Comparison of ENCODE assay signal across 8 mouse cellular contexts in genomic region chr13:64161916-64162611, GRCm38 (mm10). TPM values are rescaled to one million over a fixed set of nuclear protein-coding genes. Genes with fewer than 3 reads are reported as not detected.
DNase-seq lines count a peak whose midpoint lies in the region; ATAC-seq lines count a peak whose summit lies in the region.

No protein-coding gene starts in this region.

- no peaks in the 10 kb centered on the region for H3K36me3 ChIP-seq in heart, embryonic 15.5 days
- no peaks in the 10 kb centered on the region for H3K36me3 ChIP-seq in liver, embryonic 13.5 days

- peak; percentile 95 for DNase-seq in heart, adult 11 months
- no peak for DNase-seq in heart, postnatal 14 days
- peak; percentile 45 to 50 for DNase-seq in thymus, postnatal 10 days (ENCODE audit: low spot score in 2 of 2)
- no peak for DNase-seq in thymus, postnatal 25 days
- no peak for DNase-seq in liver, embryonic 13.5 days
- peak; percentile 41 to 49 for DNase-seq in right cerebral cortex, postnatal 36 days (ENCODE audit: low spot score in 2 of 2)
- DNase-seq in urinary bladder, adult 18-20 months (ENCODE audit: low spot score in 2 of 2): no peak

- H3K4me2 ChIP-seq in heart, embryonic 15.5 days: peak overlapping the region; percentile 89
- H3K4me2 ChIP-seq in liver, embryonic 13.5 days: peak overlapping the region; percentile 100

- no peaks in the 10 kb centered on the region for H3K9me3 ChIP-seq in heart, embryonic 15.5 days (replicated peaks)
- H3K9me3 ChIP-seq in liver, embryonic 13.5 days (replicated peaks): no peaks in the 10 kb centered on the region

- under 1% methylated on average over 71 of the region's 71 CpGs for WGBS in heart, embryonic 15.5 days
- under 1% methylated on average over 71 of the region's 71 CpGs for WGBS in liver, embryonic 13.5 days (ENCODE audit: insufficient replicate concordance)

- peak overlapping the region; percentile 83 for H3K9ac ChIP-seq in heart, embryonic 15.5 days
- H3K9ac ChIP-seq in liver, embryonic 13.5 days: peak overlapping the region; percentile 89

- H3K4me1 ChIP-seq in heart, embryonic 15.5 days (replicated peaks): peaks cover 17% of the 10 kb centered on the region; the same call in 1 of the 2 replicates
- peaks cover 28% of the 10 kb centered on the region for H3K4me1 ChIP-seq in liver, embryonic 13.5 days (replicated peaks)

- peak; percentile 61 for ATAC-seq in heart, embryonic 15.5 days (replicated peaks; ENCODE audit: insufficient number of reproducible peaks, insufficient read depth, low FRiP score, low read depth)
- ATAC-seq in liver, embryonic 13.5 days (ENCODE audit: low read depth): peak; percentile 65

- no peaks in the 10 kb centered on the region for H3K27me3 ChIP-seq in heart, embryonic 15.5 days
- H3K27me3 ChIP-seq in liver, embryonic 13.5 days: peaks cover 30% of the 10 kb centered on the region

- peak overlapping the region; percentile 75 for H3K4me3 ChIP-seq in heart, embryonic 15.5 days
- H3K4me3 ChIP-seq in liver, embryonic 13.5 days (replicated peaks): peak overlapping the region; percentile 85

- peak overlapping the region; percentile 92 for H3K27ac ChIP-seq in heart, embryonic 15.5 days
- H3K27ac ChIP-seq in liver, embryonic 13.5 days: peak overlapping the region; percentile 79

- intact Hi-C loops in heart, postnatal 14 days (cut with DNase I): loop anchor here (5.0 kb wide), 2 partner anchors 150 to 730 kb away; partner anchors contain the start of gene Aaed1

RNA-seq across cellular contexts. Expression of gene Habp4, which starts 0.4 kb away (rescaled TPM):
- total RNA-seq in heart, postnatal 14 days (2021): 10 to 100 TPM; 42.5 to 43.5 TPM
- 49.1 and 55.9 TPM in 2 replicates for polyA plus RNA-seq in heart, embryonic 15.5 days (2015; fragmentation: Nextera tagmentation; extraction: Ambion mirVana)
- polyA plus RNA-seq in liver, embryonic 13.5 days (2015; fragmentation: Nextera tagmentation; extraction: Ambion mirVana): 7.5 and 9.1 TPM in 2 replicates

RNA-seq across cellular contexts. Expression of gene Zfp367, which starts 9.1 kb away (rescaled TPM):
- 10 to 100 TPM; 19.4 to 20.3 TPM for total RNA-seq in heart, postnatal 14 days (2021)
- polyA plus RNA-seq in heart, embryonic 15.5 days (2015; fragmentation: Nextera tagmentation; extraction: Ambion mirVana): 25.2 and 25.6 TPM in 2 replicates
- polyA plus RNA-seq in liver, embryonic 13.5 days (2015; fragmentation: Nextera tagmentation; extraction: Ambion mirVana): 21.9 and 25.7 TPM in 2 replicates

RNA-seq across cellular contexts. Expression of gene Slc35d2, which starts 32.9 kb away (rescaled TPM):
- 1 to 10 TPM; 1.4 to 1.8 TPM for total RNA-seq in heart, postnatal 14 days (2021)
- polyA plus RNA-seq in heart, embryonic 15.5 days (2015; fragmentation: Nextera tagmentation; extraction: Ambion mirVana): 4.3 and 5.0 TPM in 2 replicates
- 5.6 and 6.0 TPM in 2 replicates for polyA plus RNA-seq in liver, embryonic 13.5 days (2015; fragmentation: Nextera tagmentation; extraction: Ambion mirVana)

Comparison
In these comparisons a context has a peak if more than half of its experiments do, and no peak if none do; other contexts are left out.
1. DNase-seq: peak in heart, adult 11 months (single experiment), thymus, postnatal 10 days (2 of 2) and right cerebral cortex, postnatal 36 days (2 of 2); none in heart, postnatal 14 days (0 of 2), thymus, postnatal 25 days (single experiment), liver, embryonic 13.5 days (single experiment) and urinary bladder, adult 18-20 months (0 of 2).